Mouse (Mus musculus) right cerebral cortex, adult 2 months (tissue): Measurements from ENCODE around the gene St6galnac3.

Experiments
- DNase-seq, 2 experiments: peaks; one replicate each; pipeline ENCODE4 v3.0.0; 2021 to 2022; ENCODE audit warnings: low spot score in 2 of 2

The St6galnac3 gene

DNA sequence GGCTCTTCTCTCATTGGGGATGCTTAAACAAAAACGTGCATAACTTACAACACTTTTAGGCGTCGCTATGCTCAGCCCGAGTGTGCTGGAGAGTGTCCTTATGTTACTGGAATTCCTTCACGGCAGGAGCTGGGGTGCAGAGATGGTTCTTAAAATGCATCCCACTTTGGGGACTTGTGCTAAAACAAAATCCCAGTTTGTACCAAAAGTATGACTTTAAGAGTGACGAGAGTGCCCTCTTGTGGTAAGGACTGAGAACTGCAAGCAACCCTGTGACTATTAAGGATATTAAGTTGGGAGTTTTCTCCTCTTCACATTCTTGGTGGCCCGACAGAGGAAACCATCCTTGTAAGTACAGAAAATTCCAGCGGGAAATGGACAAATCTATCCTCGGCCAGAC lies 69.9 kb downstream of the St6galnac3 start:
- DNase-seq: peak; percentile 84 to 87

DNA sequence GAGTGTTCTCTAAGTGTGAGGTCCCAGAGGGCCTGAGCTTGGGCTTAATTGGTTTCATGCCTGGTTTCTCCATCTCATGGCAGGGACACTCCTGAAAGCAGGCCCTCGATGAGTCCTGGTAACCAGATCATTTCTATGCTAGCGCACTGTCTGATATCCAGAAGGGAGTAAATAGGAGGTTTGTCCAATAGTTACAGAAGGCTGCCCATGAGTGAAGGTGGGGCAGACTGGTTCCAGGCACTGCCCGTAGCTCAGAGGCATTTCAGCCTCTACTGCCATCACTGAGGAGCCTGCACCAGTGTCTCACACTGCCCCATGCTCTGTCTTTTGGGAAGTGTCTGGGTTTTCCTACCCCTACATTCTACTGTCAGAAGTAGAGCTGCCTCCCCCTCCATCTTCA lies 72.1 kb downstream of the St6galnac3 start:
- DNase-seq: no peak

DNA sequence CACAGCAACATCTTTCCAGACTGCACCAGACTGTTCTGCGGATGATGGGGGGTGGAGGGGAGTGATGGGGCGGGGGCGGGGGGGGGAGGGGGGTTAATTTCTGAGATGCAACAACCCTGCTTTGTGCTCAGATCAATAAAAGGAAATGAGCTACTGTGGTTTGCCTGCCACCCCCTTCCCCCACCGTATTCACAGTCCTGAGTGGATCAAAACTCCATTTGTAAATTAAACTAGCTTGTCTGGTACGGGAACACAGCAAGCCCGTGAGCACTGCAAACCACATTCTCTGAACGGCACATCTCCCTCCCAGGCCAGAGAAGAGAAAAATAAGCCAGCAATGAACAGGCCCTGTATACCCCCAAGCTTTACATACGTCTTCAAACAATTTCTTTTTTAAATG lies 76.3 kb downstream of the St6galnac3 start:
- no peak for DNase-seq

DNA sequence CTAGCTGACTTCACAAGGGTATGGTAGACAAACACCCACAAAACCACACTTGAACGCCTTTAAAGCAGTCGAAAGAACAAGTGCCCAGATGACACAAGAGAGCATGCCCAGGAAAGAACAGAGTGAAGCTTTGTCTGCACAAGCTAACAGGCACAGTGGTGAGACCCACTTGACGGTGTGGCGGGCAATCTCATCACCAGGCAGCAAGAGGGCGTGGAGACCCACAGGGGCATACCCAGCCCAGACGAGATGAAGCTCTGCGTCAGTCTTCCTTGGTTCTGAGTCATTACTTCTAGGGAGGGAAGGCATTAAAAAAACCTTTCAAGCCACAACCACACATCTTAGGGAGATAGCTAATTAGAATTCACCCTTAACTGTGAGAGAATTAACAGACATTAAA lies 79.2 kb downstream of the St6galnac3 start:
- no peak for DNase-seq

DNA sequence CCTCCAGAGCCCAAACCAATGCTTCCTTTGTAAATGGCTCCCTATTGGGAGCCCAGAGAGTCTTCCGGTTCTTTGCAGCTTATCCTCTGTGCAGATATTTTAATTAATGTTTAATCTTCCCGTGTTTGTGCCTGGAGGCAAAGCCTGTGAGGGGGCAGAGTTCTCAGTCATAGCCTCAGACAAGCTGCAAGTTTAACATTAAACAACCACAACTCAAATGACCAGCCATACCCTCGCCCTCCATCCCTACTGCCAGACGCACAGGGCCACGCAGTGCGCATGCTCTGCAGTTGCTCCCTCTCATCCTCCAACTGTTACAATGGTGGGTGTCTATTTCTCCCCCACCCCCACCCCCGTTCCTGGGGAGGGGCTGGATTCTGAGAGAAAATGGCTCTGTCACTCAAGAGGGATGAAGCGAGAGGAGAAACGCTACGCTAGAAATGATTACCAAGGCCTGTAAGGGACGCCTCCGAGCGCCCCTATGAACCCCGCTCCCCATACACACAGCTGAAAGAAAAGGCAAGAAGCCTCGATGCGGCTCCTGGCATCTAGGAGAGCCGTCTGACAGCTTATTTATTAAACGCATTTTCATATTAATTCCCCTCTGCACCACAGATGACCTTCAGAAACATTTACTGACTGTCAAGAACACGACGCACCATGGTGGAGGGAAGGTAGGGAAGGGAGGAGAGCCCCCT lies 81.0 kb downstream of the St6galnac3 start:
- no peak for DNase-seq

DNA sequence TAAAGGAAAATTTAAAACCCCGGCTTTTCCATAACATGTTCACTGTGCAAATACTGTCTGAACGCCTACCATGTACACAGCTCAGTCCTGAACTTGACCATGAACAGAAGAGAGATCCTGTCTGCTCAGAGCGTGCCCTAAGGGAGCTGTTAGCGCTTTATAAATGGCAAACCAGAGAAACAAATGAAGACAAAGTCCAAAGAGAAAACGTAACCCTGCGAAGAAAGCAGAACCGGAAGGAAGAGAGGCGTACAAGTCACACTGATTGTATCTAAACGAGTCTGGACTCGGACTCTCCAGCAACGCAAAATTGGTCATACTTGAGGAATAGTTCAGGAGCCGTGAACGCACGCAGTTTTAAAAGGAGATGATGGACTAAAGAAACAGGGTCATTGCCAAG lies 82.1 kb downstream of the St6galnac3 start:
- no peak for DNase-seq

DNA sequence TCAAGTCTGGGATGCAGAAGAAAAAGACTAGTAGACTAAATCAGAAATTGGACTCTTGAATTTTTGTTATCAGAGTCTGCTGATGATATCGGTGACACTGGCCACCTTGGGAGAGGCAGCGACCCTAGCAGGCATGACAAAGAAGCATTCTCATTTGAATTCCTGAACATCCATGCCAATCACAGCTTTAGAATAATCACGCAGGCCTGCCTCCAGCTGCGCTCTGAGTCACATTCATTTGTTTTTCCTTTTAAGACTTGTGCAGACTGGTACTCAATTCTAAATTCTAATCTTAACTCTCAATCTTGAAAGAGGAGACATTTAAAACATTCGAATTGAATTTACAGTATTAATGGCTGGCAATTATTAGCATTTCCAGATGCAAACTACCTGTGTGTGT lies 83.2 kb downstream of the St6galnac3 start:
- DNase-seq: no peak

DNA sequence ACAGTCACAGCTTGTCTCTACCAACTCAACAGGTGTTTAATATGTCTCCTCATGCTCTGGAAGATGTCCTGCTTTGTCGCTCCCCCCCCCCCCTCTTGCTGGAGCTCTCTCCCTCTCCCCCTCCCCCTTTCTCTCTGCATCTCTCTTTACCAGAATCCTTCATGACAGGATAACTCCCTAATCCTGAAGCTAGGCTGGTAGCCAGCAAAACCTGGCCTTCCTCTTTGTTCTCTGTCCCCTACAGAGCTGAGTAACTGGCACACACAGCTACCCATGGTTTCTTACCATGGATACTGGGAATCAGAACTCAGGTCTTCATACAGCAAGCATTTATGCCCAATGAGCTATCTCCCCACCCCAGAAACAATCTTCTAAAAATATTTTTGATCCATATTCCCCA lies 87.6 kb downstream of the St6galnac3 start:
- no peak for DNase-seq

DNA sequence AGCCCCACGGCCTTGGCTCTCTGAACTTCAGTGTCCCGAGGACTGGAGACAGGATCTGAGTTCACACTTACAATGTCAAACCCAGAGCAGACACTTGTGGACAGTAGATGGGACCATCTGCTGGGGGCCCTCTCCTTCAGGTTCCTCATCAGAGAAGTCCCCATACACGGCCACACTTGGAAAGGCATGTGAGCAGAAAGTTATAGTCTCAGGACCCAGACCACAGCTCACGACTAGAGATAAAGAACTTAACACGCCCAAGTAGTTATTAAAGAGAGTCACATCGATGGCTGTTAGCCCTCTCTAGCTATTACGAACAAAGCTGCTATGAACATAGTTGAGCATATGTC lies 88.2 kb downstream of the St6galnac3 start:
- DNase-seq: no peak

DNA sequence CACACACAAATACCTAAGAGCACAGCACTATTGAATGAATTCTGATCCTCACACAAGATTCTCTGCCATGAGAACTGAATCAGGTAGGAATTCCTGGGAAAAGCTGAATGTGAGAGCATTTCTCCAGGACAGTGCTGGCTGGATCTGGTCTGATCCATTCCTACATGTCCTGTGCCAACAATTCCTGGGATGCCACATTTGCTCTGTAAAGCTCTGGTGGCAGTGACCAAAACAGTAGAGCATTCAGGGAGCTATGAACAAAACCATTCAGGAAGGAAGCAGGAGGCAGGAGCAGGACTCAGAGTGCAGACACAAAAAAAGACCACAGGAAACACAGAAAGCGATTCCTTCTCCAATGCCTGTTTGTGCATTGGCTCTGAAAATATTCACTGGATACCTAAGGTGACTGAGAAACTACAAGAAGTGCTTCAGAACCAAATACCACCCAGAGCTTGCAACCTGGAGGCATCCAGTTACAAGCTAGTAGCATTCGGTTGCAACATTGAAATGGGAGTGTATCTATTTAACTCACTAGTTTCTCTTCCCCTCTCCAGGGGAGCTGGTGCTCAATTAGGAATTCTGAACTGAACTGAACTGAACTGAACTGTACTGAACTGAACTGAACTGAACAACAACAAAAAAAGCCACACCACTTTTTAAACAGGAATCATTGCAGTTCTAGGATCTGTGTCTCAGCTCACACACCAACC lies 88.7 kb downstream of the St6galnac3 start:
- DNase-seq: no peak

DNA sequence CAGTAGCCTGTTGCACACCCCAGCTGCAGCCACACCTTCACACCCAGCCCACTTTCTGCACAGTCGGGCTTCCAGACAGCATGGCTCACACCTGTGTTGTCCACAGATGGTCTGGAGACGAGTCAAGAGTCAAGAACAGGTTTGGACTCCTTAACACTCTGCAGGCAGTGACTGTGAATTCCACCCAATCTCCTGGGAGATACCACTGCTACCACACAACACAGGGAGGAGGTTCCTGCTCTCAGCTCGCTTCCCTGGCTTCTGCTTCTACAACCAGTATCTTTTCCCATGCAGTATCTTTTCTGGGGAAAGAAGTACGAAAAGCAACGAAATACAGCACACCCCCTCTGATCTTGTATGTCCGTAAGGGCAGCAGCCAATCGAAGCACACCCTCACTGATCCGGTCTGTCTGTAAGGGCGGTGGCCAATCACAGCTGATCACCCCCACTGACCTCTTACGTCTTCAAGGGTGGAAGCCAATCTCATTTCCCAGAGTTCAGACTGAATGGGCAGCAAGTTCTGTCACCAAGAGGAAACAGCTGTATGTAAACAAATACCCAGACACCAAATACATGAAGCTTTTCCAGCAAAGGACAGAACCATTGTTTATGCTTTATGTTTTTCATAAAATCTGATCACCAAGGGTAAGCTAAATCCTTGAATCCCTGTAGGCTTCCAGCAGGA lies 92.8 kb downstream of the St6galnac3 start:
- no peak for DNase-seq

DNA sequence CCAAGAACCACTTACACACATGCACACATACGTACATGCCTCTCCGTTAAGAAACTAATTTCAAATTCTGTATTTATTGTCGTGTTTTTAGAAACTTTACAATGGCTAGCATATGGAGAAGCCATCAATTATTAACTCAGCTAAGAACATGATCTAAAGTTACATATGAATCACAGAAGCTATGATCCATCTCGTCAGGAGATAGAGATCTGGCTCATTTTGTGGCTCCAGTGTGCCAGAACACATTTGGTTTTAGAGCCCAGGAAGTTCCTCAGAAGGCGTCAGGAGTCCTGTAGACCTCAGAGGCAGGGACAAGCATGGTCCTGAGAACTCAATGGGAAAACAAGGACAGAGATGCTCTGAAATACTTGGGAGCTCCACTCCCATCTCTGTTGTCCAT lies 98.7 kb downstream of the St6galnac3 start:
- DNase-seq: no peak

DNA sequence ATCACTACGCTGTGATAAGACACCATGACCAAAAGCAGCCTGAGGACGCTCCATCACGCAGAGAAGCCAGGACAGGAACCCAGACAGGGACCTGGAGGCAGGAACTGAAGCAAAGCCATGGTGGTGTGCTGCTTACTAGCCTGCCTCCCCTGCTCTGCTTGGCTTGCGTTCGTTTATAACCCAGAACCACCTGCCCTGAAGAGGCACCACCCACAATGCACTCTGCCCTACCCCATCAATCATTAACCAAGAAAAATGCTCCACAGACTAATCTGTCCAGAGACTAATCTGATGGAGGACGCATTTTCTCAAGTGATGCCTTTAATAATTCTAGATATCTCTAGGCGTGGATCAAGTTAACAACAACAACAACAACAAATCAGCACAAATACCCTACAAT lies 106.0 kb downstream of the St6galnac3 start:
- no peak for DNase-seq

DNA sequence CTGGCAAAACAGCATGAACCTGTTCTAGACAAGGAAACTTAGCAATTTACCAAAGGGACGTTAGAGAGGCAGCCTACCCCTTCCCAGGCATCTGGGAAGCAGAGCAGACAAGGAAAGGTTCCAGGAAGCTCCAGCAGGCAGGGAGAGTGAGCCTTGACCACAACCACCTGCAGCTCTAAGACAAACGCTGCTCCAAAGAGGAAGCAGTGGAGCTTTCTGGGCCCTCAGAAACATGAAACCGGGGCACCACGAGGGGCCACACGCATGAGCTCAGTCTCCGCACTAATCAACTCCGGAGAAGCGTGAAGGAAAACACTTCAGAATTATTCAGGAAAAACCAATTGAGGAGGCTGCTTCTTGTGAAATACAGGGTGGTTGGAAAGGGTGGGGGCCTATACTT lies 108.1 kb downstream of the St6galnac3 start:
- DNase-seq: no peak

DNA sequence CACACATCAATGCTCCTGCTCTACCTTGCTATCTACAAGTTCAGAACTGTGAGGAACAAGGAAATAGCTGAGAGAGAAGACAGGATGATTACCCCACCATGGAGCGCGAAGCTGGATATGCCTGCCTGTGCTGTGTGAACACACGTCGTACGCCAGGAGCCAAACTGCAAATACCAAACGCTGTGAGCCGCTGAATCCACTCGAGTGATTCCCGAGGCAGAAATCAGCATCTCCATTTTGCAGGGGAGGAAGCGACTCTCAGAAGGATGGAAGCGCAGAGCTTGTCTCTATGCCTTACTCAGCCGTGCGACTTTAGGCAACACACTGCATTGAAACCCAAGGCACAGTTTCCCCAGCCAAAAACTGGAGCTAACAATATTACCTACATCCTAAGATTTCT lies 114.7 kb downstream of the St6galnac3 start:
- DNase-seq: peak in 1 of 2 experiments; percentile 13

DNA sequence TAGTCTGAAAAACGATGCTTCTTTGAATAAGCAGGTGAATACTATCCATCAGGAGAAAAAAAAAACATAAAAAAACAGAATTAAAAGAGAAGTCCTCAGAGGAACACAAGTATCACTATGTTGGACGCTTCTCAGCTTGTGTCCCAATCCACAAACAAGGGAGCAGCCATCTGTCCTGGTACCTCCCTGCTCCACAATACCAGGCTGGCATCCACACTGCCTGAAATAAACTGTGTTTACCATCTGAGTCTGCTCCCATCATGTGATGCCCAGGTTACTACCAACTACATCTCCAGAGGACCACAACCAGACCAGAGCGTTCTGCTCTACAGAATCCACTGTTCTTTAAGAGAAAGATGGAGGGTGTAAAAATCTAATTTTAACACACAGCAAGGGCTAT lies 118.6 kb downstream of the St6galnac3 start:
- no peak for DNase-seq

DNA sequence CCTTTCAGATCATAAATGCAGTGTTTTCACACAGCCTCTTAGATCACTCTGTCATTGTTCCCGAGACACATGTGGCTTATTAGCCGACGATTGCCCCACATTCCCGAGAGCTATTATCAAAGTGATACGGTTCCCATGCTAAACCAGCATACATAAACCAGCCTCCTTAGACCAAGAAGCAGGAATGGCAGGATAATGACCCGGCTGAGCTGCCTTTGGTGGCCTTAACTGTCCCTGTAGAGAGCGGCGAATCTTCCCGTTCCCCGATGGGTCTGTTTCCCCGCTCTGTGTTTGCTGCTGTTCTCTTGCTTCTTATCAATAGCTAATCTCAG lies 119.2 kb downstream of the St6galnac3 start:
- DNase-seq: no peak

DNA sequence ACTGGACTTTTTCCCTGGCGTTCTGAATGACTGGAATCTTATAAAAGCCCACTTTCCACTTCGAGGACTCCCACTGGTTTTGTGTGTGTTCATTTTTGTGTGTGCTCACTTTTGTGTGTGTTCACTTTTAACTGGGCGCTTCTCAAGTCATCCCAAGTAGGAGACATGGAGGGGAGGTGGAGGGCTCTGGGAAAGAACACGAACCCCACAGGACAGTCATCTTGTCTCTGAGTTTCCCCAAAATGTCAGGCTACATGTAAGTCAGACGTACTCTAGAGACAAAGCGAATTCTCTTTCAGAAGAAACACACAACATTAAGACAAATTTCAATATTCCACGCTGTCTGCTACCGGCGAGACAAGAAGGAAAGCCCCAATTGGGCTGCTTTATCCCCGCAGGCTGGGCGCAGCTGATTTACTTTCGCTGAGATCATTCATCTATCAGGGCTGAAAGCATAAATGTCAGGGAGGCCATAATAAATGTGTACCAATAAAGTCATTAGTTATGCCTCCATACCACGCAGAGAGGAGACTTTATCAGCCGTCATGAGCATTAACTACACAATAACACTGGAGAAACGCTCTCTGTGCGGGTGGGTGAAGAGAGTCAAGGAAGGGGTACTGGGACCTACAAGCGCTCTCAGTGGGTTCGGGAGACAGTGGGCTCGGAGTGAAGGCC lies 119.7 kb downstream of the St6galnac3 start:
- no peak for DNase-seq

DNA sequence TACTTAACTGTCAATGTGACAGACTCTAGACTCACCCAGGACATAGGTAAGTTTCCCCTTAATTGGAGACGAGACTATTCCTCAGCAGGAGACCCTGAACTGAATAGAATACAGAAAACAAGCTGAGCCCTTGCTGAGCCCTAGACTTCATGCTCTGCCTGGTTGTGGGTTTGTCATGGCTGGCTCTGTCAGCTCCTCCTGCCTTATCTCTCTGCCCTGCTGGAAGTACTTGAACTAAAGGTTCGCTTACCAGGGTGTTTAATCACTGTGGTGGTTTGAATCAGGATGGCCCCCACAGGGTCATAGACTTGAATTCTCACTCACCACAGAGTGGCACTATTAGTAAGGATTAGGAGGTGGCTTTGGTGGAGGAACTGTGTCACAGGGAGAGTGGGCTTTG lies 125.8 kb downstream of the St6galnac3 start:
- DNase-seq: no peak

DNA sequence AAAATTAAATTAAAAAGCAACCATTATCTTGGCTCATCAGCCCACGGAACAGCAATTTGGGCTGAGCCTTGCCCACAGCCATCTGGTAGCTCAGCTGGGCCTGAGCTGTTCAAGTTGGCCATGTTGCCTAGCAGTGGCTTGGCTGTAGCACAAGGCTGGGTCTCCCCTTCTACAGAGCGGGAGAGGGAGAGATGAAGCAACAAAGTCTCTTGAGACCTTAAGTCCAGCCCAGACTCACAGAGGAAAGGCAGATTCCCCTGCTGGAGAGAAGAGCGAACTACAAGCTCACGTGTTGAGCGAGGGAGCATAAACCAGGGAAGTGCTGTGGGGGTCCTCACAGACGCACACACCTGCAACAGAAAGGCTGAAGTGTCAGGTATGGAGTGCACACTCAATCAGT lies 126.3 kb downstream of the St6galnac3 start:
- no peak for DNase-seq

DNA sequence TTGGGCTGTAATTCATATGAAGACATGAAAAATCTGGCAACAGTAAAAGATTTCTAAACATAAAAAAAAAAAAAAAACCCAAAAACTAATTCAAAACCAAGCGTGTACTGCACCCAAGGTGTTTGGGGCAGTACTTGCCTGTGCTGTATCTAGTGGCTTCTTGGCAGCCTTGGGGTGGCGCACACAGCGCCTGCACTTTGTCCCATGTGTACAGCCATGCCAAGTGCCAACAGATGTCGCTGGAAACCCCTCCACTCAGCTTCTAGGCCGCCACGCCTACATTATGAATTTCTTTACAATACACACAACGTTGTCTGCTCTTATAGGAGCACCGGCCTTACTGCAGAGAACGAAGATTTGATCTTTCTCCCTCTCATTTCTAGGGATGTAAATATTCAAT lies 130.4 kb downstream of the St6galnac3 start:
- DNase-seq: no peak

DNA sequence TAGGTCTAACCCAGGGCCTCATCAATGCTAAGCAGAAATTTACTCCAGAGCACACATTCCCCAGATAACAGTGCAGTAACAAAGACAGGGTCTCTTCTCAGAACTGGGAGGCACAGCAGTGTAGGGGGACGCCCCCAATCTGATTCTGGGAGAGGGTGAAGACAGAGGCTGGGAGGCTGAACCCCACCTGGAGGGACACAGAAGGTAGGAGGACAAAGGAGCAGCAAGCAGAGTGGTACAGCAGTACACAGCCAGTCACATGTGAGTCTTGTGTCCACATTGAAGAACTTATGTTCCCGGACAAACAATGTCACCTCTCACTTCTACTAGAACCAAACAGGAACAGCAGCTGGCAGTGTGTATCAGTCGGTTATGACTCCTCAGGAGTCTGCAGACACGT lies 131.0 kb downstream of the St6galnac3 start:
- no peak for DNase-seq

DNA sequence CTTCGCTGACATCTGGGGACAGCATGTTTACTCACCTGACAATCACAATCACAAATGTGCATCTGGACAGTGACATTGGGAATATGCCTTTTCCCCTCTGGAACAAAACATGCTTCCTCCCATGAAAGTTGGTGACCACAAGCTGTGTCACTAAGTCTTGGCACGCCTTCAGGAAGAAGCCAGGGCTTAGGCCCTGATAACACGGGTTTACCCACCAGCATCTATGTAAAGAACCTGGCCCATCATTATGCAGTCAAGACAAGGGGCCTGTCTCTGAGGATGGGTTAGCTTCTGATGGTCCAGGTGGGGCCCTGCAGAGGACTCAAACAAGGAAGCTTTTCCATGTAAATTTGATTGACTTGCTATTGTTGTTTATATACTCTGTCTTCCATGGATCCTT lies 131.9 kb downstream of the St6galnac3 start:
- DNase-seq: no peak
